Mouse (Mus musculus) embryonic stem cell, embryonic (primary cell): ENCODE results near the gene Cdh20.

Source experiments
- CTCF ChIA-PET, 4 experiments: fragments of 300-600 bp in 2 of 4; fragments of 350-600 bp in 2 of 4; sonication (Branson Sonifier 250); formaldehyde crosslinking; loops; one replicate each; lab custom pipeline; 2022; ENCODE audit warnings: inconsistent platforms in 2 of 4; lab: Charles Lee
- POLR2A ChIA-PET, 4 experiments: fragments of 300-600 bp in 2 of 4; fragments of 350-600 bp in 2 of 4; sonication (Branson Sonifier 250); formaldehyde crosslinking; loops; one replicate each; lab custom pipeline; 2022; ENCODE audit warnings: antibody characterized with exemption in 4 of 4, inconsistent platforms in 1 of 4; lab: Charles Lee

The Cdh20 gene

DNA sequence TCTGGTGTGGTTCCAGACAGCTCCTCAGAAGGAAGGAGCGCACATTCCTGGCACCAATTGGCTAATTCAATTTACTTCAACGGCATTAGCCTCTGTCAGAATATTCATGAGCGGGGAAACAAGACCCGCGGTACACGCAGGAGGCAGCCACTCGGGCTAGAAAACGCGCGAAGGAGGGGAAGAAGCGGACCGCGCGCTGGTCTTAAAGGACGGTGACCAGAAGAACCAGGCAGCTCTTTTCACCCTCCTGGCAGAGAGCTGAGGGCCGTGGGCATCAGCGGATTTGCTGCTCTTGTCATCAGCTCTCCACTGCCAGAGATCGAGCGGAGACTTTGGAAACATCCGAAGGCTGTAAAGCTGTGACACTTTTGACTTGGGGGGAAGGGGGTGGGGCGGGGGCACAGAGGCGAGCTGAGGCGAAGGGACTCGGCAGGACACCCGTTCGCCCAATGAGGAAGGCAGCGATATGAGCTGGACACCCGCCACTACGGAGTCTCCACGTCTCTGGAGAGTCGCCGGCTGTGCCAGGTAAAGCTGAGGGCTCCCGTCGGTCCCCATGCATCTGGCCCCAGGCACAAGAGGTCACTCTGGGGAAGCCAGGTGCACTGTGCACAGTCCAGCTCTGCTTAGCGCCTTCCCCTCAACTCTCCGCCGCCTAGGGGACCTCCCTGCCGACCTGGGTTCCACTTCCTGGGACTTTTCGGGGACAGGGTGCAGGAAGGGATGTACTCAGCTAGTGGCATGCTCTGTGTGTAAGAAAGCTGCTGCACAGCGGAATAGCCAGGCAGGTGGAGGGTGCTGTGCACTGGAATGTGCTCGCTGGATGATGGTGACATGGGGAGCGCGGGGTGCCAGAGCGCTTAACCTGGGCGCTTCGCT, at the start of gene Cdh20:
TSS of gene Cdh20 (plus strand) at position 159 of the 879 bp plus-strand sequence.
- ChIA-PET CTCF (interaction anchor here in 1 of 4 experiments (1.0 kb wide), 1 partner anchor 216 kb away, joined by 3 read pairs; no protein-coding TSS in a partner anchor), POLR2A (interaction anchor here in 1 of 4 experiments (1.1 to 1.2 kb wide), 2 partner anchors 9 to 16 kb away, joined by 3 to 4 read pairs; no protein-coding TSS in a partner anchor)

GRCm38 (mm10) chr1:104746816-104747215, 21.5 kb upstream of the Cdh20 start:
- POLR2A ChIA-PET, result no interaction called here
- CTCF ChIA-PET, result no interaction called here

GRCm38 (mm10) chr1:104747438-104747837, 20.9 kb upstream of the Cdh20 start:
- POLR2A ChIA-PET, result no interaction called here
- CTCF ChIA-PET, result no interaction called here

DNA sequence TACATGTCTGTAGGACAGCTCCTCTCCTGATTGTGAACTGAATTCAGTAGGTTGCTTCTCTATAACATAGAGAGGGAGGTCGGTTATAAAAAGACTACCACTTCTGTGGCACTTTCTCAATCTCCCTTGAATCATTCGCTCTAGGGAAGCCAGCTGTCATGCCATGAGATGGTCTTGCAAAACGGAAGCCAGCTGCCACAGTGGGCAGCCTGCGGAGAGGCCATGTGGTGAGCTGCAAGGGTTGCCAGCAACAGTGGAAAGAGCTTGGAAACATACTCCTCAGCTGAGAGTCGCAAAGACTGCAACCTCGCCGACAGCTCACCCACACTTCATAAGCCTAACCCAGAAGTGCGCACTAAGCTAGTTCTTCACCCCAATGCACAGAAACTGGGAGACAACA, 13.8 kb upstream of the Cdh20 start:
- POLR2A ChIA-PET, result no interaction called here
- CTCF ChIA-PET, result no interaction called here

DNA sequence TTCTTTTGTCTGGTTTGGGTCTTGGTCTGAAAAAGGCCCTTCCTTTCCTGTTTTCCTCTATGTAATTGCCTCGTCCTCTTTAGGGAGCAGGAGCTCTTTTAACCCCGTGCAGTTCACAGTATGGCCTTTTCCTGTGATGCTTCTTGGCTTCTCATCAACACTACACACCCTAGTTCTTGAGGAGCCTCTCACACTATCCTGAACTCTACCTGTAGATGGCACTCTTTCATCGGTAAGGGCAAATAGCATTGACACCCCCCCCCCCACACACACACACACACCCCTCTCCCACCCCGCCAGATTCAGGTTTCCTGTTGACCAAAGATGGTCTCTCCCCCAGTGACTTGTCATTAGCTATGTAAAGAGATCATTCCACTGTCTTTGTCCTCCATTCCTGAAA, 12.4 kb upstream of the Cdh20 start:
- POLR2A ChIA-PET, result interaction anchor here in 1 of 4 experiments (0.7 kb wide), 1 partner anchor 153 kb away, joined by 3 read pairs; no protein-coding TSS in a partner anchor
- CTCF ChIA-PET, result no interaction called here

- POLR2A ChIA-PET, result interaction anchor here in 1 of 4 experiments (1.1 to 1.2 kb wide), 2 partner anchors 9 to 17 kb away, joined by 3 to 4 read pairs; no protein-coding TSS in a partner anchor
- CTCF ChIA-PET, result interaction anchor here in 1 of 4 experiments (1.0 kb wide), 1 partner anchor 216 kb away, joined by 3 read pairs; no protein-coding TSS in a partner anchor
These were observed 900 bp downstream of the Cdh20 start for GRCm38 (mm10) chr1:104769250-104769607.

- CTCF ChIA-PET, result no interaction called here
- POLR2A ChIA-PET, result no interaction called here
These were observed 3.6 kb downstream of the Cdh20 start for GRCm38 (mm10) chr1:104771937-104772336.

- CTCF ChIA-PET, result no interaction called here
- POLR2A ChIA-PET, result no interaction called here
These were observed 4.9 kb downstream of the Cdh20 start for GRCm38 (mm10) chr1:104773207-104773606.

DNA sequence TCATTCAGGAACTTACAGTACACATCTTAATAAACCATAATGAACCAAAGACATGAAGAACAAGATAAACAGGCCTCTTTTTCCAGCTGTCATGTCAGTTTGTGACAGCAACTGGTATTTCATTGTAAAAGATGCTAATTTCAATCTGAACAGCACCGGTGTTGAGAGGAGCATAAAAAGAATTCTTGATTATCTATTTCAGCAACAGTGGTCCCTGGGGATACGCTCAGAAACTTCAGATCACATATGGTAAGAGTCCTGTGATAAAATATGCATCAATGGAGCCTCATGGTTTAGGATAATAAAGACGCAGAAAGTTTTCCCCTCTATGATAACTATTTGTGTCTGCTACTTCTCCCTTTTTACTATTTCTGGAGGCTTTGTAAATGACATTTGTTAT, 25.2 kb downstream of the Cdh20 start:
- CTCF ChIA-PET, result no interaction called here
- POLR2A ChIA-PET, result interaction anchor here in 2 of 4 experiments (0.7 kb wide), 2 partner anchors 259 to 297 kb away, joined by 3 read pairs; no protein-coding TSS in a partner anchor

DNA sequence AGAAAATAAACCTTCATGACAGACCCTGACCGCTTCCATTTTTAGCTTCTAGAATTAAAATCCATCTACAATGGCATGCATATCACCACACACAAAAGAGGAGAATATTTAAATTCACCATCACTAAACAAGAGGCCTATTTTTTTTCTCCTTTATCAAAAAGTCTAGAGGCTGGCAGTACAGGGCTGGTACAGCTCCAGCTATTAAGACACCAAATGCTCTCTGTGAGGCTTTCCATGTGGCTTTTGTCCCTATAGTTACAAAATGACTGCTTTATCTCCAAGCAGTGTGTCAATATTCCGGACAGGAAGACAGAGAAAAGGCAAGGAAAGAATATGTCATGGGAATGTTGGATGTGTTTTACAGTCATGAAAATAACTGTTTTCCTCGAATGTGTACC, 27.8 kb downstream of the Cdh20 start:
- POLR2A ChIA-PET, result no interaction called here
- CTCF ChIA-PET, result no interaction called here

GRCm38 (mm10) chr1:104797139-104797538, 28.8 kb downstream of the Cdh20 start:
- ChIA-PET CTCF (no interaction called here), POLR2A (interaction anchor here in 1 of 4 experiments (0.6 kb wide), 1 partner anchor 1181 kb away, joined by 5 read pairs; no protein-coding TSS in a partner anchor)

GRCm38 (mm10) chr1:104804746-104805145, 36.4 kb downstream of the Cdh20 start:
- POLR2A ChIA-PET, result interaction anchor here in 1 of 4 experiments (1.0 kb wide), 1 partner anchor 476 kb away, joined by 3 read pairs; no protein-coding TSS in a partner anchor
- CTCF ChIA-PET, result no interaction called here

DNA sequence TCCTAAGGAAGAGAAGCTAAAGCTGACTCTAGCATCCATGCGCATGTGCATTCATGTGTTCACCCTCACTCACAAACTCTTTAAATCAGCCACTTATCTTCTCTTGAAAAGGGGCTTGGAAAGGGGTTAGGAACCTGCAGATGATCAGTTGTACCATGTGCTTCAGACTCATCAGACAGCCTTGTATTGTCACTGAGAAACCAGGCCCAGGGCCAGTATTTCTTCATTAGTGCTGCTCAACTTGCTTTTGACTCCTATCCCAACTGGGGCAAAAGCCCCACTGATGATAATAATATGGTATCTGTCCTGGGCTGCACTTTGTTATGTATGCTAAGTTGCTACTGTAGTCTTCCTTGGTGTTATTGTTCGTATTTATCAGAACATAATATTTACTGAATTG, 38.9 kb downstream of the Cdh20 start:
- CTCF ChIA-PET, result no interaction called here
- POLR2A ChIA-PET, result no interaction called here

DNA sequence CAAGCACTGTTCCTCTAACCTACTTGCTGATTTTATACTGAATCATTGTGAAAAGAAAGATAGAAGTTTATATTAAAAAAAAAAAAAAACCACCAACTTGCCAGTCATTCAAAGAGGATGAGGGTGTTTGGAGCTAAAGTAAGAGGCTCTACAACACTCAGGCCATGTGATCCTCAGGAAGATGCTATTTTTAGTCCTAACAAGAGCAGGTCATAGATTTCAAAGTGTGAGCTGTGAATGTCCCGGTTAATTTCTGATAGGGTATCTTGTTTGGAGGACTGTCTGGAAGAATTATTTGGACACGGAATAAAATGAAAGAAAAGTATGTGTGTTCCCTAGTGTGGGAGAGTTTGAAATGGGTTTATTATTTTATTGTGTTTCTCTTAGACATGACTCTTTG, 49.2 kb downstream of the Cdh20 start:
- ChIA-PET POLR2A (no interaction called here), CTCF (no interaction called here)

- ChIA-PET POLR2A (no interaction called here), CTCF (no interaction called here)
These were observed 59.8 kb downstream of the Cdh20 start for GRCm38 (mm10) chr1:104828106-104828505.

DNA sequence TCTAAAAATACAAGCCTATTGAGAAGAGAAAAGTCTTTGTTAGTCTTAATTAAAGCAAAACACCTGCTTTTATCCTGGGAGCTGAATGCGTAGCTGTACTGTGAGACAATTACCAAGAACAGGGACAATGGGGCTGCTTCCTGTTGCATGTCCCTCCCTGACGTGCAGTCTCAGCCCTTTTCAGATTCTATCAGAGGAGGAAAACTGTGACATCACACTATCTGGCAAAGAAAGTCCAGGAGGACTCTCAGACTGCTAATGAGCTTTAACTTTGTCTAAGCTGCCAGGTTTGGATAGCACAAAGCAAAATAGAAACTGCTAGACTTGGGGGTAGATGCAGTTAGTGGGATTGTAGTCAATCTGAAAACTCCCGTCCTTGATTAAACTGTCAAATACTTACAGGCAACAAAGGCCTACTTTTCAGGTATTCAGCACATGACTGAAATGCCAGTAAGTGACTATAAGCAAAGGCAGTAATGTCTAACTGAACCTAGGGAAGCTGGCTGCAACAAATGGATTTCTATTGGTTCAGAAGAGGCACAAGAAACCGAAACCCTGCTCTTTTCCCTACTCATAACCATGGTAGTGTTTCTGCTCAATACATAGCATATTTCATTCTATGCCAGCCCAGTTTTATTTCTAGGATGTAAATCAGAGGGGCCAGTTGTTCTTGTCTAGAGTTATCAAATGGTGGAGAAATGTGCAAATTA, 70.0 kb downstream of the Cdh20 start:
- POLR2A ChIA-PET, result no interaction called here
- CTCF ChIA-PET, result no interaction called here

GRCm38 (mm10) chr1:104839051-104839450, 70.7 kb downstream of the Cdh20 start:
- POLR2A ChIA-PET, result no interaction called here
- CTCF ChIA-PET, result no interaction called here

DNA sequence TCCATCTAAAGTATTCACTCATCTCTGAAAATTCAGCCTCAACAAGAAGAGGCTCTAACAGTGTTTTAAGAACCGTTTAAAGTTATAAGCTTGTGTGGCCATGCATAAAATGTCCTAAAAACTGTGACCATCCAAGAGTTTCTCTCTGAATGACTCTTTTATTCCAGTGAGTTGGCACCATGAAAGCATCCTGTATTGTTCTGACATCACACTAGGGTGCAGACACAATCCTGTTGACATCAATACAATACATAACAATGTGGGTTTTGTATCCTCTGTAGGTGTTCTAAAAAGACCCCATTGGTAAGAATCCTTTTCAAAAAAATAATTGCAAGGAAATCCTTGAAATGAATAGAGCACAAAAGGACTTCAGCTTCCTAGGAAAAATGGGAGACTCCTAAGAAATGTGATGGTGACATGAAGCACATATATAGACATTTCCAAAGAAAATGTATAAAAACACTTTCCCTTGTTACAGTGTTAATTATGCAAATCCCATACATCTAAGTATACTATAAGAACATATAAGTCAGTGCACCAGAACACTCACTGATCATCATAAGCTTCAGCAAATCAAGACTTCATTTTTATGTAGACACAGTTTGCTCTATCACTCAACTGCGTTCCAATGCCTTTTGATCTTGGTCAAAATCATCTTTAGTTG, 80.1 kb downstream of the Cdh20 start:
- CTCF ChIA-PET, result interaction anchor here in 1 of 4 experiments (0.6 kb wide), 1 partner anchor 158 kb away, joined by 3 read pairs; no protein-coding TSS in a partner anchor
- POLR2A ChIA-PET, result no interaction called here

- POLR2A ChIA-PET, result no interaction called here
- CTCF ChIA-PET, result interaction anchor here in 1 of 4 experiments (0.6 kb wide), 1 partner anchor 158 kb away, joined by 3 read pairs; no protein-coding TSS in a partner anchor
These were observed 80.6 kb downstream of the Cdh20 start for GRCm38 (mm10) chr1:104848920-104849272.
